ENCODE assay signal across 23 mouse cellular contexts in genomic region chr8:37048912-37049692, GRCm38 (mm10). TPM values are rescaled to one million over a fixed set of nuclear protein-coding genes. Genes with fewer than 3 reads are reported as not detected.
DNase-seq lines count a peak whose midpoint lies in the region; ATAC-seq and TF ChIP-seq lines count a peak whose summit lies in the region.
"Had no signal": no experiment of that assay in that cellular context is flagged by ENCODE, and none has a peak within 500 bp of the region (broad histone marks: within the 10 kb centered on the region; RNA-seq: fewer than 3 reads in every experiment).

No protein-coding gene starts in this region.

- DNase-seq in adrenal gland, adult 8-10 months, result peak; percentile 50
- no peak for DNase-seq in adrenal gland, adult 18-20 months (ENCODE audit: low spot score in 2 of 2)
- no peak for DNase-seq in liver, postnatal 0 days
- DNase-seq in MN1 (ENCODE audit: low spot score), result peak; percentile 27
- peak; percentile 47 for DNase-seq in brain, adult 2 months (ENCODE audit: low read depth, low spot score)
- no peak for DNase-seq in left cerebral cortex, adult 11 months (ENCODE audit: low spot score)
- DNase-seq: cerebellum, adult 11-12 months; cerebellum, adult 9-11 months; cerebellum, postnatal 36 days; gastrocnemius, postnatal 10 days; heart, adult 18-20 months; heart, postnatal 10 days; heart, postnatal 4 days had no signal

- no peaks in the 10 kb centered on the region for H3K9me3 ChIP-seq in liver, postnatal 0 days (ENCODE audit: low read length)
- no peaks in the 10 kb centered on the region for H3K9me3 ChIP-seq in liver, embryonic 12.5 days (replicated peaks)
- H3K9me3 ChIP-seq: embryonic facial prominence, embryonic 13.5 days; forebrain, embryonic 12.5 days; heart, embryonic 10.5 days; hindbrain, embryonic 12.5 days had no signal

- no peak overlapping the region for H3K9ac ChIP-seq in liver, postnatal 0 days (replicated peaks)
- no peak overlapping the region for H3K9ac ChIP-seq in liver, embryonic 12.5 days
- H3K9ac ChIP-seq: embryonic facial prominence, embryonic 13.5 days; forebrain, embryonic 12.5 days; hindbrain, embryonic 12.5 days had no signal

- no peaks in the 10 kb centered on the region for H3K36me3 ChIP-seq in liver, postnatal 0 days (replicated peaks; ENCODE audit: insufficient read depth, low read length)
- no peaks in the 10 kb centered on the region for H3K36me3 ChIP-seq in liver, embryonic 12.5 days
- H3K36me3 ChIP-seq: embryonic facial prominence, embryonic 13.5 days; forebrain, embryonic 12.5 days; heart, embryonic 10.5 days; hindbrain, embryonic 12.5 days had no signal

- no peak overlapping the region for H3K27ac ChIP-seq in liver, postnatal 0 days (ENCODE audit: low read depth)
- no peak overlapping the region for H3K27ac ChIP-seq in liver, embryonic 12.5 days
- H3K27ac ChIP-seq: embryonic facial prominence, embryonic 13.5 days; forebrain, embryonic 12.5 days; heart, embryonic 10.5 days; hindbrain, embryonic 12.5 days had no signal

- H3K27me3 ChIP-seq in liver, postnatal 0 days (ENCODE audit: insufficient read depth, low read length), result no peaks in the 10 kb centered on the region
- no peaks in the 10 kb centered on the region for H3K27me3 ChIP-seq in liver, embryonic 12.5 days (replicated peaks)
- H3K27me3 ChIP-seq: CH12.LX; embryonic facial prominence, embryonic 13.5 days; forebrain, embryonic 12.5 days; hindbrain, embryonic 12.5 days had no signal

- H3K4me1 ChIP-seq in liver, postnatal 0 days (ENCODE audit: insufficient read depth), result no peaks in the 10 kb centered on the region
- H3K4me1 ChIP-seq in liver, embryonic 12.5 days, result no peaks in the 10 kb centered on the region
- H3K4me1 ChIP-seq: forebrain, embryonic 12.5 days; heart, embryonic 10.5 days; hindbrain, embryonic 12.5 days had no signal

- WGBS in liver, postnatal 0 days (ENCODE audit: insufficient replicate concordance), result 84% methylated on average over 5 of the region's 5 CpGs
- WGBS in liver, embryonic 12.5 days (ENCODE audit: insufficient replicate concordance), result 68% methylated on average over 5 of the region's 5 CpGs

- no peak for TF ChIP-seq EP300 in liver, postnatal 0 days (IDR thresholded peaks at IDR 0.05; ENCODE audit: low read depth)

- no peak overlapping the region for H3K4me2 ChIP-seq in liver, postnatal 0 days (ENCODE audit: low read depth, low read length)
- H3K4me2 ChIP-seq in liver, embryonic 12.5 days, result no peak overlapping the region
- H3K4me2 ChIP-seq: embryonic facial prominence, embryonic 13.5 days; forebrain, embryonic 12.5 days; hindbrain, embryonic 12.5 days had no signal

- peak; percentile 61 for ATAC-seq in liver, postnatal 0 days
- no peak for ATAC-seq in liver, embryonic 12.5 days
- no peak for ATAC-seq in cerebellum, adult (ENCODE audit: insufficient number of reproducible peaks, low FRiP score, low TSS enrichment)
- ATAC-seq: hindbrain, embryonic 16.5 days; inflammation-experienced regulatory T-cells, adult 6 months; intestine, postnatal 0 days had no signal

- TF ChIP-seq CTCF in liver, postnatal 0 days (IDR thresholded peaks at IDR 0.05; ENCODE audit: low read depth), result no peak

- no peak overlapping the region for H3K4me3 ChIP-seq in liver, postnatal 0 days (ENCODE audit: low read depth, low read length)
- H3K4me3 ChIP-seq in liver, embryonic 12.5 days, result no peak overlapping the region
- H3K4me3 ChIP-seq: embryonic facial prominence, embryonic 13.5 days; forebrain, embryonic 12.5 days; heart, embryonic 10.5 days; hindbrain, embryonic 12.5 days had no signal

RNA-seq across cellular contexts. Expression of gene AI429214, which starts 55.7 kb away (rescaled TPM):
- 1 to 10 TPM; 2.6 to 4.0 (median 3.2) TPM for total RNA-seq in adrenal gland, adult 8-10 months (2022)
- 1 to 10 TPM; 2.0 to 2.9 TPM for total RNA-seq in adrenal gland, adult 18-20 months (2021)
- polyA plus RNA-seq in liver, postnatal 0 days (2015; fragmentation: Nextera tagmentation; extraction: Ambion mirVana), result 0.07 and 0.11 TPM in 2 replicates
- not detected in 2 replicates for polyA plus RNA-seq in liver, embryonic 12.5 days (2016; fragmentation: Nextera tagmentation; extraction: Ambion mirVana)
- total RNA-seq: CH12.LX had no signal
- polyA plus RNA-seq: inflammation-experienced regulatory T-cells, adult 6 months had no signal

Comparison
In these comparisons a context has a peak if more than half of its experiments do, and no peak if none do; other contexts are left out.
1. DNase-seq: peak in adrenal gland, adult 8-10 months (single experiment), MN1 (single experiment) and brain, adult 2 months (single experiment); none in adrenal gland, adult 18-20 months (0 of 2), liver, postnatal 0 days (single experiment) and left cerebral cortex, adult 11 months (single experiment).